Mouse (Mus musculus): Measurements from ENCODE around the gene Sap30l. TPM values are rescaled to one million over a fixed set of nuclear protein-coding genes. Genes with fewer than 3 reads are reported as not detected.
"Not testable (repeated sequence)": the region's sequence is repeated elsewhere in the genome, so short reads cannot be mapped to it uniquely, and the experiment has no call there.

The Sap30l gene
- total RNA-seq, 4 experiments from 2014 or later, result 51.1 to 63.4 (median 59.3) TPM

DNA sequence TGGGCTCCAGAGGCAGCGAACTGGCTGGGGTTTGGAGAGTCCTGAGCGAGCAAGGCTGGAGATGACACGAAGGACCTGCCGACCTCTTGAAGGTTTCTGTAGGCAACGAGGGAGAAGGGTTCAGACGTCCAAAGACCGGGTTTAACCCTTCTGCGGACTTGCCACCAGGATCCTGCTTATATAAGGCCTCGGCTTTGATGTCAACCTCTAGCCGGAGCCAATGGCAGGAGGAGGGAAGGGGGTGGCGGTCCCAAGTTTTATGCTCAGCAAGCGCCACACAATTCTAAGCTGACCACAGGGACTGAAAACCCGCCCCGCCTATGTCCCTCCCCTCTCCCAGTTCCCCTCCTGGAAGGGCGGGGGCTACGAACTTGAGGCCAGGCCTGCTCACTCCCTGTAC lies 30.4 kb downstream of the Sap30l start:
- DNase-seq, result no peak

DNA sequence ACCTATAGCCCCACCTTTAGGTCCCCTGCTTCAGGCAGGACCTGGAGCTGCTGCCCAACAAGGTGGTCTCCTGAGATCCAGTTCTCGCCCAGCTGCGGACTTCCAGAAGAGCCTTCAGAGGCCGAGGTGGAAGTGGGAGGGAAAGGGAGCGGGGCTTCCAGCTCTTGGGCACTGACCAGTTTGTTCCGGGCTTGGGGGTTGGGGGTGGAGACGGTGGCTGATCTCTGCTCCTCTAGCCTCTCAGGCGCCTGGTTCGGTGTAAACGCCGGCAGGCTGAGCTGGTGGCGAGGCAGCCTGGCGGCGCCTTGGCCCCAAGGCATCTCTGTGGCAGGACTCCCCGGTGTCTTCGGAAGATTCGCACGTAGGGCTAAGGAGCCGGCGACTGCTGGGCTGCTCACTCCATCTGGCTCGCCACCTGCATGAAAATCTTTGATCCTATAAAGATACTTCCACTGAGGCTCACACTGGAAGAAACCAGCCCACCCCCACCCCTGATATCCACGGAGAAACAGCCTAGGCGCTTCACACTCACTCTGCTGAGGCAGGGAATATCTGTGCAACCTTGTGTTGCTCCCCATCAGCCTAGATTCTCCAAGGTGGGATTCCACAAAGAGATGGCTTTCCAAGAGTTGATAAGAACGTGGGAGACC lies 31.2 kb downstream of the Sap30l start, which contains the start of gene Hand1:
Gene Hand1 (minus strand): TSS at position 267 of the 650 bp plus-strand sequence.
- no peak for DNase-seq

DNA sequence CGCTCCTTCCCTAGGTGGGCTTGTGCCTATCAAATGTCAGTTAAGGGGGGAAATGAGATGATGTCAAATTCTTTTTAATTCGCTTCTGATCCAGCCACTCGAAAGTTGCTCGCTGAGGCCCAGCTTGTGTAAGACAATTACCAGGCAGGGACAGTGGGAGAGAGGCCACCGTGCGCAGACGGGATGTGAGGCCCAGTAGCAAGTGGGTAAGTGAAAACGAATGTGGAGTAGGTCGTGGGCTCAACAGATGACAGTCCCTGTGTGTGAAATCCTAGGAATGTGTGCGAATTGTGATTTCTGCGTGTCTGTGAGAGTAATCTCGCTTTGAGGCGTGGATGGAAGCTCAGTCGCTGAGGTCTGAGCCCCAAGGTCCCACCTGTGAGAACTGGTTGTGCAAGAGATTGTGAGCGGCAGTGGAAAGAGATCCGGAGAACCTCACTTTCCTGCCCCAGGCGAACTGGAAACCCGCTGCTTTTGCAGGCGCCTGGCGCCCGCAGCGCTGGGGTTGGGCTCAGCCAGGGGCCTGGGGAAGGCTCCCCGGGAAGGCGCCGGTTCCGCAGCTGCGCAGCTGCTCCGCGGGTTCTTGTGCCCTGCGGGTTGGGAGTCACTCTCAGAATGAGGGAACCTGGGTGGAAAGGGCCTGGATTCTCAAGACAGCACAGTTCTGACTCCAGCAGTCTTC lies 32.0 kb downstream of the Sap30l start:
- no peak for DNase-seq

DNA sequence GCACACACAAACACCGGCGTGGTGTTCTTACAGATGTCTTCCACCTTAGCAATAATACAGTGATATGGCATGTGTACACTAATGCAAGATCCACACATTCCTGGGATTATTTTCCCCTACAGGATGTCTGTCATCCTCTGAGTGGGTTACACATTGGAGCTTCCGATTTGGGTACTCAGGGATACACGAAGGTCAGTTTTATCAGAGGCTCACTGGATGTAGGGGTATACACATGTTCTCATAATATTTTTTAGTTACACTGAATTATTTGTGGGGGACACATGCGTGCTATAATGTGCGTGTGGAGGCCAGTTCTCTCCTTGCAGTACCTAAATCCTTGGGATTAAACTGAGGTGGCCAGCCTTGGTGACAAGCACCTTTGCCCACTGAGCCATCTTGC lies 32.6 kb downstream of the Sap30l start:
- no peak for DNase-seq

DNA sequence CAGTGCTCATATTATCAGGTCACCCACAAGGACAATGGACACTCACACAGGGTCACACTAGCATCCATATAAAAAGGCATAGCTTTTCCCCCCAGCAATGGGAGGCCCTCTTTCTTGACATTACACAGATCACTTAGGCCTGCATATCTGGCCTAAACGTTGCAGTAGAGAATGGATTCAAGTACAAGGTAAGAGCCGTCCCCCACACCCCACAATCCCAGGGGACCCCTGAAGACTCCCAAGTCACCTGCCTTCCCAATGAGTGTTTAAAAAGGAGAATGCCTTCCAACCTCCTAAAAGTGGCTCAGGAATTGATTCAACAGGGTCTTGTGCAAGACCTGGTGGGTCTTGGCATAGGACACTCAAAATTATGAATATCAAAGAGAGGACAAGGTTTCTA lies 33.9 kb downstream of the Sap30l start:
- no peak for DNase-seq

DNA sequence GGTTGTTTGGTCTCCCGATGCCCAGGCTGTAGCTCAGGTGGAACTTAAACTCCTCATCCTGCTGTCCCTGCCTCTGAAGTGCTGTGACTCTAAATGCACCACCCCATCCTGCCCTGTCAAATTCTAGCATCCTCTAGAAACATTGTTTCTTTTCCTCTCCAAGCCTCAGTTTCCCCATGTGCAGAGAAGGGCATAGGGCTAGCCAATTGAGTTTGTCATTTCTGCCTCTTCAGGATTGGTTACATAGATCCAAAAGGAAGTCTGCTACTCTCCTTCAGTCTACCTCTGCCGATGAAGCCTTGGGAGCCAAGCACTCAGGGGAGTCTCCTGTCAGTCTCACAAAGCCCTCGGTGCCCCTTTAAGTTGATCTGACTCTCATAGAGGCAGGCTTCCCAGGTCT lies 34.5 kb downstream of the Sap30l start:
- no peak for DNase-seq

DNA sequence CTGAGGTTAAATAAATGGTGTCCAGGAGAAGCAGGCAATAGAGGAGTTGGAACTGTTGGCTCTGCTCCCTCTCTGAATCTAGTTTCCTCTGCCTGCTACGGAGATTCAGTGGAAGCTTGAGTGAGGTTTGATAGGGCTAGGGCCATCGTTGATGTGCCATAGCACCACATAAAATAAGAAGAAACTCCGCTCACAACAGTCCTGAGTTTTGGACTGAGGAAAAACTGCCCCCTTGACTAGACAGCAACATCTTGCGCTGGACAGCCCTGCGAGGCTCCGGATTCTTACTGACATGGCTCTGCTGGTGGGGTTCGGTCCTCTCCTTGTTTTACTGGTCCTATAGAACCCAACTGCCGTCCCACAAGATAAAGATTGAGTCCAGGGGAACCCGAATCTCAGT lies 35.0 kb downstream of the Sap30l start:
- no peak for DNase-seq

DNA sequence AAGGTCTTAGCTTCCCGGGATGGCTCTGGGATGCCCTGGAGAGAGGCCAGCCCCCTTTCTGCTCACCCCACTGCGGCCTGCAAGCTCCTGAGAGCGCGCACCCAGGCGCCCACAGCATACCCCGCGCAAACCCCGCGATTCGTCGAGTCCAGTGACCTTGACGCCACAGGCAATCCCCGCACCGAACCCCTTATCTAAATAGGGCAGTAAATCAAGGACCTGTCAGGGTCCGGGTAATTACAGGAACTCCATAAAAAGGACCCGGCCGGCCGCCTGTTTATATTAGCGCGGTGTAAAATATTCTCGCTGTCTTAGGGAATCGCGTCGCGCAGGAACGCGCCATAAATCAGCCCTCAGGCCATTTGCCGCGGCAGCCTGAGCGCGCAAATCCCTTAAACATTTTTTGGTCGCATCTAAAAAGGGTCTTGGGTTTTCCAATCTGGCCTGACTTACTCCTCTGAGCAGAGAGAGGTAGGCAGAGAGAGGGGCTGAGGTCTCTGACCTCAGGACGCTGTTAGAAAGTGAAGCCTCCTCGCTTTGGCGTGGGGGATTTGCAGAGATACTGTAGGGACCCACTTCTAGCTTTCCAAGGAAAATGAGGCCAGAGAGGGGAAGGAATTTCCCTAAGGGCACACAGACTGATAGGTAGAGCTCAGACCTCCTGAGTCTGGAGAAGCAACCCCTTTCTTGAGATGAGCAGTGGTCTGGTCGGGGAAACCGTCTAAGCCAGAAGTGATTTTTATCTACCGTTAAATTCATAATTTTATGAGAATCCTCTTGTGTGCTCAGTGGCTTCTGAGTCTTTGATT lies 35.6 kb downstream of the Sap30l start:
- DNase-seq, result no peak

DNA sequence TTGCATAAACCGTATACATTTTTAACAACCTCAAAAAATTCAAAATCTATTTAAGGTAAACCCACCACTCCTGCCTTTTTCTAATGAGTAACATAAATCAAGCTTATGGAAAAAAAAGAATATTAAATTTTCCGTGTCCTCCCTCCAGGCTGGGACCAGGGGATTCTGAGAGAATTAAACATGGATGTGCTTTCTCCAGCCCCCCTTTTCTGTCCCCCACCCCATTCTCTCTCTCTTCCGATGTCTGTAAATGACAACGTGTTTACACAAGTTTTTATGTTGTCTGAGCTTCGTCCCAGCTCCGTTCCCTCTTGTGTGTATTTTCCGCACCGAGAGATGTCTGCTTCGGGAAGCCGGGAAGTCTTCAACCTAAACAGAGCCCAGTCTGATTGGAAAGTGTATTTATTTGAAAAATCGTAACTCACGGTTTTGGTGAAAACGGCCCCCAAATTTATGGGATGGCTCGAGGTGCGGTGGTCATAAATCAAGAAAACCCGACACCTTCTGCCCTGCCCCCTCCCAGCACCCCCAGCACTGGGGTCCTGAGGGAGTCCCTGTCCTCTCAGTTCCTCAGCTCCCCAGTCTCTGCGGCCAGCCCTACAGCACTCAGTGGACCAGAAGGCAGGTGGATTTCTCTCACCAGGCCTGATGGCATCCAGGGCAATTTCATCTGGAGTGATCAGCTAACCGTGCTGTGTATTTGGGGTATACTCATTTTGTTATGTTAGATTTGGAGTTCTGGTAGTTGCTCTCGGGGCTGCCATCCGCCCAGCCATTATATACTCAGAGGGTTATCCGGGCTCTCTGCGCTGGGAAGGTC lies 36.6 kb downstream of the Sap30l start:
- DNase-seq, result no peak

DNA sequence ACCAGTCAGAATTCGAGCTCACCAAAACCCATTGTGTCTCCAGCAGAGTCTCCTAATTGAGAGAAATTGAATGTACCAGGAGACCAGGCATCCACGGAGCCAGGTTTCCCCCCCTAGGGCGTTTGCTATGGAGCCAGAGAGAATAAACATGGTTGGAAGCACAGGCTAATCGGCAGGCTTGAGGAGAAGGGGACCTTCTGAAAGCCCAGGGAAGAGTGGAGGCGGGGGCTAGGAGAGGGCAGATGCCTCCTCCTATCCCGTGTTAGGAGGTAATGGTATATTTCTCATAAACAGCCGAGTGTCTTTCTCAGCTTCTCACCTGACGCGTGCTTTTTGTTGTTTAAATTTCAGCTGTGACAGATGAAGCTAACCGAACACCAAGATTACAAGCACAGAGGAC lies 39.5 kb downstream of the Sap30l start:
- DNase-seq, result no peak

DNA sequence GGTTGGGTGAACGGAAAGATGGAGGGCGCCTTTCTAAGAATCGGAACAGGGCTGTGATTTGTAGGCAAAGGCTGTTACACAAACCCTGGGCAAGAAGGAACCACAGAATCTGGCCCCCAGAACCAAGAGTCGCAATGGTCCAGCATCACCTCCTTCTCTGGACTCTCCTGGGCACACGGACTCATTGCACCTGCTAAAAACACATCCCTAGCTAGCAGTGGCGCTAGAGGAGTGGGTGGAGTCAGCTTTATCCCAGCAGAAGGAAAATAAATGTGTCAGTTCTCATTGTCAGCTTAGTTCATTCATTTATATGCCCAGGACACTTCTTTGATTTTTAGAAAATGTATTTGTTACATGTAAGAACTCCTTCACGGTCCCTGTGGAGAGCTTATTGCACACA lies 40.0 kb downstream of the Sap30l start:
- DNase-seq, result no peak

DNA sequence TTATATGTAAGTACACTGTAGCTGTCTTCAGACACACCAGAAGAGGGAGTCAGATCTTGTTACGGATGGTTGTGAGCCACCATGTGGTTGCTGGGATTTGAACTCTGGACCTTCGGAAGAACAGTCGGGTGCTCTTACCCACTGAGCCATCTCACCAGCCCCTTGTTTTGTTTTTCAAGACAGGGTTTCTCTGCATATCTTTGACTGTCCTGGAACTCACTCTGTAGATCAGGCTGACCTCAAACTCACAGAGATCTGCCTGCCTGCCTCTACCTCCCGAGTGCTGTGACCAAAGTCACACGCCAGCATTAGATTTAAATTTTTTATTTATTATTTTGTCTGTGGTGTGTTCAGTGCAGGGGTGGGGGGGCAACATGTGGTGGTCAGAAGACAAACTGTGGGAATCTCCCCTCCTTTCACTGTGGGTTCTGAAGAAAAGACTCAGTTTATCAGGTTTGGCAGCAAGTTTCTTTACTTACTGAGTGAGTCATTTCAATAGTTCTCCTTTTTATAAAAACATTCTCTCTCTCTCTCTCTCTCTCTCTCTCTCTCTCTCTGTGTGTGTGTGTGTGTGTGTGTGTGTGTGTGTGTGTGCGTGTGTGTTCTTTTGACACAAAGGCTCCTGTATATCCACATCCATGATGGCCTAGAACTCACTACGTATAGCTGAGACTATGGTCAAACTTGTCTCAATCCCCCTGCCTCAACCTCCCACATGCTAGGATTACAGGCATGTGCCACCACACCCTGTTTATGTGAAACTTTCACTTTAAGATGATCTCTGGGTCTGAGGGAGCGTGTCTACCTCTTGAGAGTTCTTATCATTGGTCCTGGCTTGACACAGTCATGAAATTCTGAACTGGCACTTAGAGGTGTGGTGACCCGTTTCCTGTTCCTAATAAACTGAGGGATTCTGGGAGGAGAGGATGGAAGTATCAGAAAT lies 45.3 kb downstream of the Sap30l start:
- not testable (repeated sequence) for DNase-seq

DNA sequence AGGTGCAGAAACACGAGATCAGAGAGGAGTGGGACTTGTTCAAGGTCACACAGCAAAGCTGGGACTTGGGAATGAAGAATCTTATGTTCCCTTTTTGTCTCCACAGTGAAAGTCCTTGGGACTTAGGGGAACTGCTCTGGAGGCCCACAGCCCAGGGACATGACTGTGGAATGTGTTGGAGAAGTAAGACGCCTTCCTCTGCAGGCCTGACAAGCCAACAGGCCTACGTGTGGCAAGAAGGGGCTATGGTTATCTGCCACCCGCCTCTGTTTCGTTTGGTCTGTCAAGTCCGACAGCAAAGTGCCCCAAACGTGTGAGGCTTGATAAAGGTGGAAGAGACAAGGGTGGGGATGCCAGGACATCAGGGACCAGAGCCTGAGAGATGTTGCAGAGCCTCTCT lies 46.0 kb downstream of the Sap30l start:
- DNase-seq, result no peak

DNA sequence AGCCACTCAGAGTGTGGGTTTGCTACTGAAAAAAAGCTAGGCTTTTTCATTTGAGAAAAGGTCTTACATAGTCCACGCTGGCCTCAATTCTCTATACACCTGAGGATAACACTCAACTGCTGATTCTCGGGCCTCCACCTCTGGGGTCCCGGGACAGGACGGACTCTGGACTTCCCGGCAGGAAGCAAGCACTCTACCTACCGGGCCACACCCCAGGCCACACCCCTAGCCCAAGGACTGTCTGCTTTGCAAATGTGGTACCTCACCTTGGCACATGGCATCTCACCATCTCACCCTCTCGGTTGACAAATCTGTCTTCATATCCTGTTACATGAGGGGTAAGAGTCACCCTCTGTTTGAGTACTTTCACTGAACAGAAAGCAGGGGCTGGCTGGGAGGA lies 48.9 kb downstream of the Sap30l start:
- no peak for DNase-seq

DNA sequence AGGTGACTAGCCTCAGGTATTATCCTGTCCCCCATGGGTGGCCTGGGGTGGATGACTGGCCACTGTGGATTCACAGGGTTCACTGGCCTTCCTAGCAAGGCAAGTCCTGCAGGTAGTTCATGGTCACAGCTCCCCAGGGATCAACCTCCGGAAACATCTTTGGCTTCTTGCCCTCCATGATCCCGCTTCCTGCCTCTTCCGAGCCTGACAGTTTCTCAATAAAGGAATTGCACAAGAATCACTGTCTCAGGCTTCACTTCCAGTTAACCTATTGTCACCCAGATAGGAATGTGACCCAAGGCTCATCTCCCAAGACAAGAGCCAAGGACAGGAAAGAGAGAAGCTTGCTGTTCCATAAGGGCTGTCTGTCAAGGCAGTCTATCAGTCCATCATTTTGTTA lies 49.5 kb downstream of the Sap30l start:
- no peak for DNase-seq

DNA sequence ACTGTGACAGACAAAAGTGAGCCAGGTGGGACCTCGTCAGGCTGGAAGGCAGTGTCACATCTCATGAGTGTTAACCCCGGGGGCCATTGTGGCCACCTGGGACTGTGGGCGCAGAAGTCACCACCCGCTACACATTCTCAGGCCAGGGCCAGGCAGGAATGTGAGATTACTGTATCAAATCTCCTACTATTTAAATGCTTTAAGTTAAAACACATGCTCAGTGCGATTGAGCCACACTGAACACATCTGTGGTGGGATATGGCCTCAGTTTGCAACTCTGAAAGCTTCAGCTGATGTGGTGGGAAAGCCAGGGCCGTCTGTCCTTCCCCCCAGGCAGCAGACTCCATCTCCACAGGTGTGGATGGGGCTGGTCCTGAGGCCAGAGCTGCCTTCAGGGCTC lies 52.1 kb downstream of the Sap30l start:
- DNase-seq, result no peak

DNA sequence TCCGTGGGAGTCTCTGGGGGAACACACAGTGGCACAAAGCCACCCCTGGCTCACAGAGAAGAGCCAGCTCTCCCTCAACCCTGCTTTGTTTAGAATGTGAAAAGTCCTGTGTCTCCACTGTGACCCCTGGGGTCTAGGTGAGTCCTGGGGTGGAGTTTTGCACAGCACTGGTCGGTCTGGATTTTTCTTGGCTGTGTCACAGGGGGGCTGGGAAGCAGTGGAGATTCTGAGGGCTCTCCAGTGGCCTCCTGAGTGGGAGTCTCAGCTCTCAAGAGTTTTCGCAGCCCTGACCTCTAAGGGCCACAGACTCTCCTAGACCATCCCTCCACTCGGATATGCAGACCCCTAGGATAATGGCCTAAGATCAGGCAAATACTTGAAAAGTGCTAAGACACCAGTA lies 56.3 kb downstream of the Sap30l start:
- DNase-seq, result no peak

Data from adrenal gland, adult 8-10 months (tissue).